ENCODE assay signal across 13 mouse cellular contexts in the genomic region with DNA sequence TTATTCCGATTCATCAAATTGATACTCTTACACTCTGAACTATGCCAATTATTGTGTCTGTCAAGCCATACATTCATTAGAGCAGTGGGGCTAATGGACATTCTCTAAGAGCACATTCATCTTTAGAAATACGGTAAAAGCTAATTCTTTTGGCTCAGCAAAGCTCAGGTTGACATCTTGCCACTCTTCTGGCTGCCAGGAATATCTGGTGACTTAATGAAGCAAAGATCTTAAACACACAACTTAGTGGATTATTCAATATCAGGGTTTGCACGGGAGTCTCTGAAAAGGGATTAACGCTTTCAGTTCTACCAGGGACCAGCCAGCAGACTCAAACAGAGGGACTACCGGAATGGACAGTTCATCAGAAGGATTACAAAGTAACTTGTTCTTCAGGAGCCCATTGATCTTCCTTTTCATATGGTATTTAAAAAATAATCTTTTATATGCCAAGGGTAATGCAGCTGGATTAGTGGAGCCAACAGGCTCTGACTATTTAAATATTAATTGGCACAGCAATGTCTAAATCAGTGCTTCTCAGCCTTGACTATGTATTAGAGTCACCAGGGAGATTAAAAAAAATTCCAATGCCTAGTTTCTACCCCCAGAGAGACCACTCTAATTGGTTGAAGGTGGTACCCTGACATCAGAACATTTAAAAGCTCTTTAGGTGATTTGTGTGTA.
"Had no signal": no experiment of that assay in that cellular context is flagged by ENCODE, and none has a peak within 500 bp of the region (broad histone marks: within the 10 kb centered on the region; RNA-seq: fewer than 3 reads in every experiment).

No protein-coding gene starts in this region.

- H3K4me1 ChIP-seq: limb, embryonic 10.5 days; liver, embryonic 15.5 days had no signal

- H3K9me3 ChIP-seq: limb, embryonic 10.5 days; liver, embryonic 15.5 days; midbrain, embryonic 12.5 days had no signal

- H3K4me2 ChIP-seq: liver, embryonic 11.5 days; liver, embryonic 15.5 days; midbrain, embryonic 12.5 days had no signal

- H3K27ac ChIP-seq: left cerebral cortex, adult 2 months; limb, embryonic 10.5 days; liver, embryonic 15.5 days; midbrain, embryonic 12.5 days; stomach, postnatal 0 days had no signal

- H3K36me3 ChIP-seq: limb, embryonic 10.5 days; liver, embryonic 15.5 days; midbrain, embryonic 12.5 days had no signal

- DNase-seq: kidney, adult 9 months; kidney, postnatal 14 days; lung, adult 2 months; lung, postnatal 4 days; thymus, postnatal 4 days had no signal

- H3K27me3 ChIP-seq: liver, embryonic 15.5 days had no signal

- ATAC-seq: intestine, embryonic 16.5 days; lung, postnatal 0 days had no signal

- H3K4me3 ChIP-seq: left cerebral cortex, adult 2 months; limb, embryonic 10.5 days; liver, embryonic 15.5 days; midbrain, embryonic 12.5 days had no signal

- H3K9ac ChIP-seq: liver, embryonic 15.5 days; midbrain, embryonic 12.5 days had no signal
